Mouse (Mus musculus) layer of hippocampus, adult 18-20 months (tissue): ENCODE measurements around the gene Slc5a8. TPM values are rescaled to one million over a fixed set of nuclear protein-coding genes. Genes with fewer than 3 reads are reported as not detected.

Experiments used
- DNase-seq, 2 experiments: peaks; one replicate each; pipeline ENCODE4 v3.0.0; 2022; ENCODE audit warnings: low spot score in 2 of 2
- long read RNA-seq: library from polyadenylated mRNA; stranded (forward); transcript quantifications from one replicate; pipeline ENCODE4 v2.0.0, GENCODE M21; 2021
- total RNA-seq, 2 experiments: library from RNA; stranded (reverse); gene quantifications; 2 replicates each; pipeline ENCODE4 v1.2.3; 2021

Slc5a8 gene
- total RNA-seq, result under 1 TPM in 1 of 2 experiments, not detected in 1; 0.05 TPM
- long read RNA-seq, result 0 reads

DNA sequence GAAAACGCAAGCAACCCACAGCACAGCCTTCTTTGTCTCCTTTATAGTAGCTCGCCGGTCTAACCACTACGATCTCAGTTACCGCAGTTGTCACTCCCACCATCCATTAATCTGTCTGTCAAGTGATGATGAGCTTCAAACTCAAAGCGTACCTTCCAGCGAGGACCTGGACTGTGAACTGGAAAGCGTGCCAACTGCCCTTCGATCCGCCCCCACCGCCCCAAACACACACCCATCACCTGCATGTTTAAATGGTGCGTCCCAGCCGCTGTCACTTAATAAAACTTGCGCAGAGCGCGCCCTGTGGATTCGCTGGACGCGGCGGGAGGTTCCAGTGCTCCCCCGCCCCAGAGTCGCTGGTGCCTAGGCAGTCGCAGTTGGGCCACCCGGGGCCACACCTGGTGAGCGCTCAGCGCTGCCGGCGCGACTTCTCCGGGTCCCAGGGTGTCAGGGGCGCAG, at the start of gene Slc5a8:
Slc5a8 (plus strand) TSS at position 361 of the 459 bp plus-strand sequence.
- no peak for DNase-seq

DNA sequence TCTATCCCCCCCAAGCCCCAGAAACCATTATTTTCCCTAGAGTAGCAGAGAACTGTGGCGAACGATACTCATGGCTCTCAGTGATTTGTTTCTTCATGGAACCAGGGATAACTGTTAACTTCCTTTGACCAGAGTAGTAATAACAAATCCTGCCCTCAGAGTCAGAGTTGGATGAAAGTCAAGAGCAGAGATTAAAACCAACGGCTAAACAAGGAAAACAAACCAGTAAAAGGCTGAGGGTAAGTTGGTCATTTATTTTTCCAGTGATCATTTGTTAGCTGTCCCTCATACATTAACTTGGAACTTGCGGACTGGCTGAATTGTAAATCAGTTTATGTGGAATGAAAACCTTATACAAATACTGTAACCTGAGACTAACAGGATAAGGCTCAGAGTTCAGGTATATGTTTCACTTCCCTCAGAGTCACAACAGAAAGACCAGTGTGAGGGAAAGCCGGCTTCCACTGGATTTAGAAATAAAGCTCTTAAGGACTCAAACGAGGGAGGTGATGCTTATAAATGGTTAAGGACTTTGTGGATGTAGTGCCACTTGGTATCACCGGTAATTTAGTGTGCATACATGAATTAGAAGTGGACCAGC, 36.8 kb upstream of the Slc5a8 start:
- no peak for DNase-seq

DNA sequence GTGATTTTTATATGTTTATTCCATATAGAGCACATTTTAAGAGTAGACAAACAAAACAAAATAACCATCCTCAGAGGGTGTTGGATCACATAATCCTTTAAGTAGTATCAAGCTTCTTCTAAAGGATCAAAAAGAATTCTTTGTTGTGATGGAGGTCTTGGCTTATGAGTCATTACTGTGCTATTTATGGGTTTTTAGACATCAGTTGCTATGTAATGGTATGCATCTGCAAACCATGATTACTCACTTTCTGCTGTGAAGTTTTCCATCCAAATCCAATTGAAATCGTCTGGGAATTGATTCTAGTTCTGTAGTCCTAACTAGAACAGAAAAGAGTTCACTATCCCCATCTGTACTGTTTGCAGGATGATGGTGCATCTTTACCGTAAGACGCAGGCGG, 35.8 kb upstream of the Slc5a8 start:
- DNase-seq, result no peak

DNA sequence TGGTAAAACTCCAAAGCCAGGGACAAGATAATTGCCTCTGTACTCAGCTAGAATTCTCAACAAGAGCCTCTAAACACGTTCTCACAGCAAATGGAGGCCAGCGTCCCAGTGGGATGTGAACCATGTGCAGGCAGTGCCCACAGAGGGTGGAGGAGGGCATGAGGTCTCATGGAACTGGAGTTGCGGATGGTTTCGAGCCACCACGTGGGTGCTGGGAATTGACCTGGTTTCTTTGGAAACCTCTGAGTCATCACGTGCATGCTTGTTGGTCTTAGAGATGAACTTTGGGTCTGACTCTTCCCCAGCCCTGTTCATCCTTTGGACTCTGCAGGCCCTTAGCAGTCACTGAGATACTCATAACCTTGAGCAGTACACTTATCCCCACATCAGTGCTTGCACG, 32.5 kb upstream of the Slc5a8 start:
- DNase-seq, result no peak

DNA sequence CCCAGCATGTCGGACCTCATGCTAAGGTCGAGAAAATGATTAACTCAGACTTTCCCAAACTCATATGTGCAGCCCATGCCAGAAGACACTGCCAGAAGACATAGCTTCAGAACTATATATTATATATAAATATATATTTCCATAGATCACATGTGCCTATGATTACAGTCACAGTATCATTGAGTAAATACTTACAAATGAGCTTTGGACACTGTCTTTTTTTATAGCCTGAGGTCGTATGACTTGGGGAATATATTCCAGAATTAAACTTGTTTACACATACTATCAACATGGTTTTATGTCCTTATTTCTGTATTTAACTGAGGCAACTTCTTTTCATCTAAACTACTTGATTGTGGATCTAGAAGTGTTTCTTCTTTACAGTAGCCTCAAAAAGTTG, 24.9 kb upstream of the Slc5a8 start:
- no peak for DNase-seq

DNA sequence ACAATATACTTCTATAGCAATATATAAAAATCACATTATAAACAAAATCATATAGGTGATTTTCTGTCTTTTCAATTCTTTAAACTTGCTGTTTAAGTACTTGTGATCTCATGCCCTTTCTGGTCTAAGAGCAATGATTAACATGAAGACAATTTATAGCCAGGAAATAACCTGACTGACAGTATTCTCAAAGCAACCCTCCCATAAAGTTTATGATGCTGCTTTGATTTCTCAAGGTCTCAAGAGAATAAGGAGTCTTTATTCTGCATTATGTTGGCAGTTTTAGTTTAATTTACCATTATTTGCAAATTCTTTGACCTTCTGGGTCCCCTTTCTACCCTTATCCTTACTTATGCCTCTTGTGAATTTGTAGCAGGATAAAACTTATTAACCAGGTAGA, 24.4 kb upstream of the Slc5a8 start:
- DNase-seq, result no peak

DNA sequence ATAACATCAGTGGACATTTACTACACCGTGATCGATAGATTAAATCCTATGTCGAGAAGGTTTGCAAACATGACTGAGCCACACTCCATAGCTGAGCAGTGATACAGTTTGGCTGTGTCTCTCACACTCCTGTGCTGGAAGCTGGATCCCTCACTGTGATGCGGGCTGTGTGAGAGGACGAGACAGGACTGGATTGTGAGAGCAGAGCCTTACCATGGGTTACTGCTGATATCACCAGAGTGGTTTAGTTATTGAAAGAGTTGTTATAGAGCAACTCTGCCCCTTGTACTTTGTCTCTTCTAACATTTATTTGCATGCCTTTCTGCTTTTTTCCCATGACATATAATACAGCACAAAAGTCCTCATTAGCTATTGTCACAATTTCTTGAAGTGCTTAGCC, 23.5 kb upstream of the Slc5a8 start:
- no peak for DNase-seq

DNA sequence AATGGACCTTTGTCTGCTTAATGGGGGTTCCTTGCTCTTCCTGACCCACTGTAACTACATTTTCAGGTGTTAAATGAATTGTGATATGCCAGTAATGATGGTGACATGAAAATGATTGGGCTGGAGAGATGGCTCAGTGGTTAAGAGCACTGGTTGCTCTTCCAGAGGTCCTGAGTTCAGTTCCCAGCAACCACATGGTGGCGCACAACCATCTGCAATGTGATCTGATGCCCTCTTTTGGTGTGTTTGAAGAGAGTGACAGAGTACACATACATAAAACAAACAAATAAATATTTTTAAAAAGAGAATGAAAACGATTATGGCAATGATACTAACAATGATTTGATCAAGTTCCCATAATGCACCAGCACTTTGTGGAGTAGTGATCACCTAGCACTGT, 19.8 kb upstream of the Slc5a8 start:
- DNase-seq, result no peak

DNA sequence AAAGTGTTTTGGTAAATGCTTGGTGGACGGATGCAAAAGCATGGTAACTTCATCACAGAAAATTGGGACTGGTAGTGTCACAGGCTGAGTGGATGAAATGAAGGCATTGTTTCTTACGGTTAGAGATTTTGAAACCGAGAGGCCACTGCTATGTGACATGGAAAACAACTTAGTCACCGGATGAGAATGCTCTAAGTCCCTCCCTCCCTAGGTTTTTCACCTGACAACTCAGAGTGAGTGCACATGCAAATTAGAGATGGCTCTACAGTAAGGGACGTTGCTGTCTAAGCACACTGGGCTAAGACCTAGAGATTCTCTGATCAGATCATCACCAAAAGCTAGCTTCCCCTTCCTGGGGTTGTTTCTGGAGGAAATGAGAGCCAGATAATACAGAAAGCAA, 10.9 kb upstream of the Slc5a8 start:
- no peak for DNase-seq

DNA sequence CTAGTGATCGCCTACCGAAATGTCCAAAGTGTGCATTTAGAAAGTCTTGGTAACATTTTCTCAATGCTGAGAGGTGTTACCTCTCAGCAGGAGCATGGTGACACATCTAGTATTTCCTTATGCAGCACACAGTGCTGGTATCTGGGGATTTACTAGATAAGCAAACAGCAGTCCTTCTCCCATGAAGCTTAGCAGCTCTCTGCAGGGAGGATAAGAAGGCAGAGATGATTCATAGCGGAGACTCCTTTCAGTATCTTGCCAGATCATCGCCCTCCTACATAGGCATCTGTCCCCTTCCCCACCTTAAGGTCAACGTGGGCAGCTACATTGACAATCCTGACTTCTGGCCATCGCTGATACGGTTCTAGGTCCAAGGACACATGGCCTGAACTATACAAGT, 8.4 kb upstream of the Slc5a8 start:
- DNase-seq, result no peak

DNA sequence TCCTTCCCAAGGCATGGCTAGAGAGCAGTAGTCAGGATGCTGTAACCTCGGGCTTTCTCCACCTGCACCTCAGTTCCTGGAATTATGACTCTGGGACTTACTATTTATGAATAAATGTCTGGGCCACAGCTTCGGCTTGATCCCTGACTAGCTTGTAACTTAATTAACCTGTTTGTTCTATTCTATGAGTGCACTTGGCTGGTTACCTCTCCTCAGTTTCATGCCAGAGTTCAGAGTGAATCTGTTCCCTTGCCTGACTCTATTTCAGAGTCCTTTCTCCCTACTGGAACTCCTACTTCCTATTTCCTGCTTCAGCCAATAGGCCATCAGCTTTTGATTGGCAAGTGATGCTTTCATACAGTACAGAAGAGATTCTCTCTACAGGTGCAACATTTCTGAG, 2.1 kb upstream of the Slc5a8 start:
- DNase-seq, result no peak

DNA sequence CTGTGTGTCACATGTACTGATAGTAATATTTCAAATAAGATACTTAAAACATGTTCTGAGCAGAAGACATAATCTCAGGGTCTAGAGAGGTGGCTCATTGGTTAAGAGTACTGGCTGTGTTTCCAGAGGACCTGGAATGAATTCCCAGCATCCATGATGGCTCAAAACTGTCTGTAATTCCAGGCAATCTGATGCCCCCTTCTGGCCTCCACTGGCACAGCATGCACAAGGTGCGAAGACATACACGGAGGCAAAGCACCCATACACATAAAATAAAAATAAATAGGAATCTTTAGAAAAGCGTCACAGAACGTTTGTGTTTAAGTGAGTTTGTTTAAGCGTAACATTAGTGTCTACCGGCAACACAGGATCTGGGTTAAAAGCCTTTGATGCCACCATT, 956 bp upstream of the Slc5a8 start:
- DNase-seq, result no peak

DNA sequence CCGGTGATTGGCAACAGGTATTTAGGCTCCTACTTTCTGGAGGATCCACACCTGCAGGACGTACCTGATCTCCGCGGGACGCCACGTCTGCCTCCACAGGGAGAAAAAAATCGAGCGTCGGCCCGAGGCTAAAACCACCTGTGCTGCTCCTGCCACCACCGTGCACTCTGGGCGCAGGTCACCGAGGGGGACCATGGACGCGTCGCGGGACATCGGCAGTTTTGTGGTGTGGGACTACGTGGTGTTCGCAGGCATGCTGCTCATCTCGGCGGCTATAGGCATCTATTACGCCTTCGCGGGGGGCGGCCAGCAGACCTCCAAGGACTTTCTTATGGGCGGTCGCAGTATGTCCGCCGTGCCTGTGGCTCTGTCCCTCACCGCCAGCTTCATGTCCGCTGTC, 322 bp downstream of the Slc5a8 start:
- DNase-seq, result no peak

DNA sequence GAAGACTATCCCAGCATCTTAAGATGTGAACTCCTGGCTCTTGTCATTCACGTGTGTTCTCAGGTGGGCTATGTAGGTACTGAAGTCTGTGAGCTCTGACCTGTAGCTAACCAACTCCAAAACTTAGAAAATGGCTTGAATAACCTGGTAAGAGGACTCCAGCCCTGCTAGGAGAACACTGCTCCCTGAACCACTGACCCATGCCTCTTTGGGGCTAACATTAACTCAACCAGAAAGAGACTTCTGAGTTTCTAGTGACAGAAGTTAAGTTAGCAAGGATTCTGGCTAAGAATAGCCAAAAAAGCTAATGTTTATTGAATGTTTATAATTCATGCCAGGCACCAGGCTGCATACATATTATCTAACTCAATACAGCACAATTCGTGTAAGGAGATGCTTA, 2.6 kb downstream of the Slc5a8 start:
- DNase-seq, result no peak

DNA sequence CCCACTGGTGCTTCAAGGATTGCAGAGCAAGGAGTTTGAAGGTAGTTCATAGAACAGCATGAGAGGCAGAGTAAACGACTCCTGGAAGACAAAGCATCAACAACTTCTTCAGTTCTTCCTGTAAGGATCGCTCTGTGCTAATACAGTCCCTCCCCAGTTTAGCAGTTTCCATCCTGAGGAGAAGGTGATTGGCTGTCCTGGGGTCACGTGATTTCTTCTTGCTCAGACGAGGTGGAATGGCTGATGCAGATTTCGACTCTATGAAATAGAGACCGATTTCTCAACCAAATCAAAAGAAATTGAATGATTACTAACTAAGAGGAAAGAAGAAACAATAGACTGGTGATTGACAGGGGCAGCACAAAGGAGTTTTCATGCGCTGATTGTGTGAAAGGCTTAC, 5.6 kb downstream of the Slc5a8 start:
- no peak for DNase-seq

DNA sequence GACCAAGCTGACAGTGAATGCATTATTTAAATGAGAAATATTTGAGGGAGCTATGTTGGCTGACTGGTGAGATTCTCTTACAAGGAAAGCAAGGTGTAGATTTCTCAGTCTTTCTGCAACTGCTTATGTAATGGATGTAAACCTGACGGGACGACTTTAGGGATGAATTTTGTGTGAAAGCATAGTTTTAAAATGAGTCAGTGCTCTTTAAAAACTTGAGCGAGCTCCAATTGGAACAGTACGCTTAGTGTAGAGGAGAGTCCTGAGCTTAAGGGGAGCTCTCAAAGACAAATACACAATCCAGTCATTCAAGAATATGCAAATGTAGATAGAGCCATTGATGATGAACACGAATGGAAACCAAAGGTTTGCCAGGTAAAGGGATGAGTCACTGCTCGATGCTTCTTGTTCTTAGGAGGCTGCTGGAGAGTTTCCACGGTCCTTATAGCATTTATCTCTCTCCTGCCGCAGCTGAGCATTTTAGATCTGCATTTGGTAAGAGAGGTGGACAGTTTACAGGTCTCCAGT, 6.8 kb downstream of the Slc5a8 start:
- DNase-seq, result no peak

DNA sequence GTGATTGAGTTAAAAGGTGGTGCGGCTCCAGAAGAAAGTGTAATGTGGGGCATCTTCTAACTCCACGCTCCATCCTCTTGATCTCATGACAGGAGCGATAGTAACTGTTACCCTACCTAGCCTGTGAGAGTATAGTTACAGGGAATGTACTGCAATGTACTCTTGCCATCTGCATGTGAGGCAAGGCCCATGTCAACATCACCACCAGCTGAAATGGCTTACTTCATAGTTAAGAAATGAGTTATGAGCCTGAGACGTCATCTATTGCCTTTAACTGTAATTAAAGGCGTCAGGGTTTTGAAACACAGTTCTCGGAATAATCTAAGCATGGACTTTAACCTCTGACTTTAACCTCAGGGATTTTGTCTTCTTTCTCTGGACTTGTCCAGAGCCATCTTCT, 11.2 kb downstream of the Slc5a8 start:
- no peak for DNase-seq

DNA sequence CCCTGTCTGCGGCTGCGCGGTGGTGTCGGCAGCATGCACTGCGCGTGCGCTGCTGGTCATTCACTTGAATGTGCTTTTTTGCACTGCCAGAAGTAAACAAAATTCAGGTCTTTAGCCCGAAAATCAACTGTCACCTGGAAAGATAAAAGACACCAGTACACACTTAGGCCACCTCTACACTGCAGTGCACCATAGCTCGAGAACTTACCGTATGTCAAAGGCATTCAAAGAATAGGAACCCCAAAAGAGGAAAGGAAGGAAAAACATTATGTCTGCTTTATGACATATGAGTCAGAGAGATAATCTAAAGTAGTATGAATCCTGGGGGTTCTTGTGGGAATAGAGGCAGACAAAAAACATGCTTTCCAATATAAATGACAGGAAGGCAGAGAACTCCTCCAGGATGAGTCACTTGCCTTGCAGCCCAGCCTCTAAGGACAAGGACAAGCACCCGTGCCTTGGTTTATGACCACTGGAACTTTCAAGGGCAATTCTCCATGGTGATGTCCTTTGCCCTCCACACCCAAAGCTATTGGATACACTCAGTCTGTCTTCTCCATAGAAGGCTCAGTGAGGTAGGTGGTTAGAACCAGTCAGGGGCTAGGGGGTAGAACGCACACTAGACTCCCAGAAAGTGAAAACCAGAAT, 64.0 kb downstream of the Slc5a8 start:
- DNase-seq, result no peak

DNA sequence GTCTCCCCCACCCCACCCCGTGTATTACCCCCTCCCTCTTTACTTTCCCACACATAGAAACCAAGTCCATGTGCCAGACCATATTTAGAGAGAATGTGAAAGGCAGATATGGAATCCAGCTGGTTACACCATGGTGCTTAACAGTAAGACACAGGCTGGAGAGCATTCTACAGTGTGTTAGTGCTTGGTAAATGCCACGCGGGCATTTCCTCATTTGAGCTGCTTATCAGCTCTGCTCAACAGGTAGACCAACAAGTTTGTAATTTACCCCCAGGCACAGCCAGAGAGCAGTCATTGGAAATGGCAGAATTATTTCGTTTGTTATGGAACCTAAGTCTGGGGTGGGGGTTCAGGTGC, 64.5 kb downstream of the Slc5a8 start:
- DNase-seq, result no peak

DNA sequence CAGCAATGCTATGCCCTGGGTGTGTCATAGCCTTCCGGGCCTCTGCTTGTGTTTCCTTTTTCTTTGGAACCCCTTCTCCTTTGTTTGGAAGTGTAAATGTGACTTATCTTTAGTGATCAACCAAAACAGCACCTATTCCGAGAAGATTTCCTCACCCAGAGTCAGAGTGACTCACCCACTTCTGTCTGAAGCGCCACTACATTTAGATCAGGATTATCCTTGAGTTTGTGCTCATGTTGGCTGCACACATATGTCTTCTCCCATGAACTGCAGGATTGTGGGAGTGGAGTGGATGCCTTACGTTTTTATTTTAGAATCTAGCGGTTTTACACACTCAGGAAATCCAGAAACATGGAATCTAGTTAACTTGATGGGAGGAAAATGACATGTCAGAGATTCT, 75.0 kb downstream of the Slc5a8 start:
- DNase-seq, result no peak

DNA sequence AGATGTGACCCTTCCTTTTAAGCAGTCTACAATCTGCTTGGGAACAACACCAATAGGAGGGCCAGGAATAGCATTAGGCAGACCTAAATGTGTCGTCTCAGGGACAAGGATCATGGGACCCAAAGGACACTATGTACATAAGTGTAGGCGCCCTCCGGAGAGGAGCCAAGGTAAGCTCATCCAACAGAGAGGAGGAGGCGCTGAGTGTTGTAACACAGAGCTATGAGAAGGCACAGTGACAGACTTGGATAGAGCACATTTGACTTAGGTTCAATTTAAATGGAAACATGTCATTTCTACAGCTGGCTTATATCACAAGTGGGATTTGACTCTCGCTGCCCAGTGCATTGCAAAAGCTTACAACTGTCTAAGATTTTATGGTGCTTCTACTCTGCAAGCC, 82.8 kb downstream of the Slc5a8 start:
- no peak for DNase-seq

DNA sequence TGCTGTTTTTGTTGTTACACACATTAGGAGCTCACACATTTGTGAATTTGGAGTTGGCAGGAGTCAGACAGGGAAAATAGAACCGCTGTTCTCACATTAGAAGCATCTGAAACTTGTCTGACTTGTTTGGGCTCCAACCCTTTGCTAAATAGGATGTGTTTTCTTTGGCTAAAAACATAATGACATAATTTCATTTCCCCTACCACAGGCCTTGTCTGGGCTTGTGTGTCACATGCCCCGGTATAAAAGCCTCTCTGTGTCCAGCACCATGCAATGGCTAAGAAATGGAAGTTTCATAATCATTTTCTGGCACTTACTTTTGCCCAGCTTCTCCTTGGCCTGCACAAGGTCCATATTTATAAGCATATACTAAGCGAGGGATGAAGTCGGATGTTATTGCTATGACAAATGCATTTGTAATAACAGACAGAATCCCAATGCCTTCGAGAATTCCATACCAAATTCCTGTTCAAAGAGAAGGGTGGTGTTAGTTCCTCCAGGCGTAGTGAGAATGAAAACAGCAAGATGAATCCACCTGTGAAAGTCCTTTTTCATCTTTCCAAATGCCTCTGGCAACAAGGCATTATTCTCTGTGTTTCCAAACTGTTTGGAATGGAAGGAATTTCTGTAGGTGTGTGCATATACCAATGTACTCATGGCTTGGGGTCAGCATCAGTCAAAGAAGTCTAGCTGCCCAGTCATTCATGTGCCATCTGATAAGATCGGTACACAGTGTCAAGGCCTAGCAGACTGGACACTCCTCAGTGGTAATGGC, 85.3 kb downstream of the Slc5a8 start:
- no peak for DNase-seq
